Mouse (Mus musculus) olfactory bulb, adult 2 months (tissue): ENCODE measurements at regions not wholly inside any gene's neighbourhood (a gene's known extent, or its start where the extent isn't known, plus 50 kb on each side); places are given as distances from the start of the nearest gene placed in this dataset.

ENCODE experiments used
- CTCF ChIP-seq: fragments of 200-500 bp; IDR thresholded peaks from 2 replicates; pipeline ENCODE4 v1.5.1; 2012; ENCODE audit warnings: low read depth, mild to moderate bottlenecking, low read length, moderate library complexity; ENCODE audit not compliant: insufficient read depth
- POLR2A ChIP-seq: fragments of 200-500 bp; IDR thresholded peaks from 2 replicates; pipeline ENCODE4 v1.6.1; 2012; ENCODE audit warnings: mild to moderate bottlenecking, low read depth, low read length, moderate library complexity; ENCODE audit not compliant: insufficient read depth

GRCm38 (mm10) chr2:174948106-174948505, 61.9 kb upstream of the Gm14444 start:
- no peak for TF ChIP-seq CTCF
- no peak for TF ChIP-seq POLR2A
